Mouse (Mus musculus) mesoderm, embryonic 11.5 days (tissue): ENCODE data around the gene Lpxn.

Source experiments
- DNase-seq: peaks from one replicate; pipeline ENCODE4 v3.0.0-alpha.2; 2012; ENCODE audit warnings: low read depth, low spot score

Lpxn gene

GRCm38 (mm10) chr19:12795511-12796327, at the start of gene Lpxn, which contains the start of gene Zfp91:
TSS of gene Lpxn (plus strand) at chr19:12796193.
TSS of gene Zfp91 (minus strand) at chr19:12796126.
- peak; percentile 99 for DNase-seq

- DNase-seq = no peak
Measured at GRCm38 (mm10) chr19:12756286-12756685, 39.7 kb upstream of the Lpxn start.

- no peak for DNase-seq
Measured at GRCm38 (mm10) chr19:12758936-12759478, 37.0 kb upstream of the Lpxn start.

GRCm38 (mm10) chr19:12759656-12760055, 36.3 kb upstream of the Lpxn start:
- no peak for DNase-seq

GRCm38 (mm10) chr19:12762212-12763130, 33.5 kb upstream of the Lpxn start:
- DNase-seq = no peak

- peak; percentile 32 for DNase-seq
Measured at GRCm38 (mm10) chr19:12765308-12765707, 30.7 kb upstream of the Lpxn start, which contains the start of gene Cntf. TSS of gene Cntf (minus strand) at chr19:12765632.

GRCm38 (mm10) chr19:12770888-12771287, 25.1 kb upstream of the Lpxn start:
- no peak for DNase-seq

- DNase-seq = no peak
Measured at GRCm38 (mm10) chr19:12780437-12780836, 15.6 kb upstream of the Lpxn start.

GRCm38 (mm10) chr19:12786803-12787395, 9.1 kb upstream of the Lpxn start:
- DNase-seq = no peak

GRCm38 (mm10) chr19:12787721-12788120, 8.3 kb upstream of the Lpxn start:
- no peak for DNase-seq

- DNase-seq = no peak
Measured at GRCm38 (mm10) chr19:12792374-12792773, 3.6 kb upstream of the Lpxn start.

- DNase-seq = peak; percentile 93
Measured at GRCm38 (mm10) chr19:12794056-12795044, 1.6 kb upstream of the Lpxn start.

- DNase-seq = no peak
Measured at GRCm38 (mm10) chr19:12795110-12795509, 883 bp upstream of the Lpxn start.

- DNase-seq = peak; percentile 62
Measured at GRCm38 (mm10) chr19:12796328-12796931, 437 bp downstream of the Lpxn start.

GRCm38 (mm10) chr19:12797071-12797470, 1.1 kb downstream of the Lpxn start:
- peak; percentile 3 for DNase-seq

- DNase-seq = no peak
Measured at GRCm38 (mm10) chr19:12798404-12798803, 2.4 kb downstream of the Lpxn start.

- no peak for DNase-seq
Measured at GRCm38 (mm10) chr19:12799081-12799480, 3.1 kb downstream of the Lpxn start.

- DNase-seq = no peak
Measured at GRCm38 (mm10) chr19:12800621-12801020, 4.6 kb downstream of the Lpxn start.

GRCm38 (mm10) chr19:12801046-12801445, 5.1 kb downstream of the Lpxn start:
- no peak for DNase-seq

GRCm38 (mm10) chr19:12802830-12803229, 6.8 kb downstream of the Lpxn start:
- no peak for DNase-seq
